Mouse (Mus musculus): ENCODE measurements around the gene Bsdc1. TPM values are rescaled to one million over a fixed set of nuclear protein-coding genes. Genes with fewer than 3 reads are reported as not detected.
A peak's percentile ranks its signal among the peaks of the same experiment; 100 is the strongest.

The Bsdc1 gene
- polyA plus RNA-seq, 1 experiment from 2014 or later, result 25.6 TPM

DNA sequence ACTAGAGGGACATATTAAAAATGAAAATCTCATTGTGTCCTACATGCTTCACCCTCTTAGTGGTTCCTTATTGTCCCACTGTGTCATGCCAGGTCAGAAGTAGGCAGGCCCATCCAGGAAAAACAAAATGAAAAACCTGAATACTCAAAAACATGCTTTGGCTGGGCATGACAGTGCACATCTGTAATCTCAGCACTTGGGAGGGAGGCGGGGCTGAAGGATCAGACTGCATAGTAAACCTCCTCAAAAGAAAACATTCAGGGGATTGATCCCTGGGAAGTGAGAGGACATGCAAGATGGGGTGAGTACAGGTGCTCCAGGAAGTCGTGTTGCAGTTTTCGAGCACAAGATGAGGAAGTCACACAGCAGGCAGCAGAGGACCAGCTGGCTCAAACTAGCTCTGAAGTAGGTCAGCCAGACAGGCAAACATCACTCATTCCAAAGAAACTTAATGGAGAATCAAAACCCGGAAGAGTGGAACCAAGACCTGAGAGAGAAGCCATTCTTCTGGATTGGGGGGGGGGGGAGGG, 3.0 kb downstream of the Bsdc1 start:
- ATAC-seq (replicated peaks; ENCODE audit: low FRiP score, low read depth) (no peak), DNase-seq (ENCODE audit: low spot score) (no peak)
- H3K9me3 ChIP-seq (replicated peaks; ENCODE audit: low read length), result no peaks in the 10 kb centered on the region
- H3K4me3 ChIP-seq (replicated peaks; ENCODE audit: low read depth, low read length), result no peak overlapping the region
- 78% methylated on average over 4 of the region's 4 CpGs for WGBS
- H3K9ac ChIP-seq (ENCODE audit: low read depth, low read length), result no peak overlapping the region
- no peak overlapping the region for H3K27ac ChIP-seq
- H3K4me2 ChIP-seq (ENCODE audit: low read length), result no peak overlapping the region
- H3K27me3 ChIP-seq (ENCODE audit: insufficient read depth, low read length), result no peaks in the 10 kb centered on the region
- TF ChIP-seq CTCF (IDR thresholded peaks at IDR 0.05; ENCODE audit: low read depth), result no peak
- peaks cover 5% of the 10 kb centered on the region for H3K4me1 ChIP-seq (replicated peaks; ENCODE audit: insufficient read depth, low read length)
- peaks cover 40% of the 10 kb centered on the region for H3K36me3 ChIP-seq (ENCODE audit: insufficient read depth, low read length)

DNA sequence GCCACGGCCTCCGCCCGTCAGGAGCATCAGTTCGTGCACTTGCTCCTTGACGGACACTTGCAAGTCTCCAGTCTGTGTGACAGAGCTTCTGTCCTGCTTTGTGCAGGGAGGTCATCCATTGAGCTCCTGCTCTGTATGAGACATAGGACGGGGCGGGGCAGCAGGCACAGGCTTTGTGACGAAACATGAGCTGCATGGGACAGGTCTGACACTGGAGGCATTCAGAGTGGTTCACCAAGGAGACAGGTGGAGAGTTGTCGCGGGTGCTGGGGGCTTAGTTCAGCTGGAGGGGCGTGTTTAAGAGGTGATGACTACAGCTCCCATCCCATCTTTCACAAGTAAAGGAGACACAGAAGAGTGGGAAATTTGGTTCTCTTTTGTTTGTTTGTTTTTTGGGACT, 14.7 kb downstream of the Bsdc1 start:
- Histone ChIP-seq H3K9ac (ENCODE audit: low read depth, low read length) (no peak overlapping the region), H3K27me3 (ENCODE audit: insufficient read depth, low read length) (no peaks in the 10 kb centered on the region), H3K27ac (no peak overlapping the region), H3K4me3 (replicated peaks; ENCODE audit: low read depth, low read length) (no peak overlapping the region), H3K4me1 (replicated peaks; ENCODE audit: insufficient read depth, low read length) (no peaks in the 10 kb centered on the region), H3K4me2 (ENCODE audit: low read length) (no peak overlapping the region), H3K9me3 (replicated peaks; ENCODE audit: low read length) (no peaks in the 10 kb centered on the region), H3K36me3 (ENCODE audit: insufficient read depth, low read length) (peaks cover 51% of the 10 kb centered on the region)
- DNase-seq (ENCODE audit: low spot score) (no peak), ATAC-seq (replicated peaks; ENCODE audit: low FRiP score, low read depth) (no peak)
- 93% methylated on average over 11 of the region's 11 CpGs for WGBS
- no peak for TF ChIP-seq CTCF (IDR thresholded peaks at IDR 0.05; ENCODE audit: low read depth)

- no peak overlapping the region for H3K4me2 ChIP-seq (ENCODE audit: low read length)
- no peaks in the 10 kb centered on the region for H3K4me1 ChIP-seq (replicated peaks; ENCODE audit: insufficient read depth, low read length)
- peaks cover 37% of the 10 kb centered on the region for H3K36me3 ChIP-seq (ENCODE audit: insufficient read depth, low read length)
- no peak for TF ChIP-seq CTCF (IDR thresholded peaks at IDR 0.05; ENCODE audit: low read depth)
- 88% methylated on average over 3 of the region's 3 CpGs for WGBS
- DNase-seq (ENCODE audit: low spot score), result no peak
- H3K4me3 ChIP-seq (replicated peaks; ENCODE audit: low read depth, low read length), result no peak overlapping the region
- H3K27me3 ChIP-seq (ENCODE audit: insufficient read depth, low read length), result no peaks in the 10 kb centered on the region
- H3K9ac ChIP-seq (ENCODE audit: low read depth, low read length), result no peak overlapping the region
- no peak for ATAC-seq (replicated peaks; ENCODE audit: low FRiP score, low read depth)
- H3K9me3 ChIP-seq (replicated peaks; ENCODE audit: low read length), result no peaks in the 10 kb centered on the region
- no peak overlapping the region for H3K27ac ChIP-seq
Observed at GRCm38 (mm10) chr4:129479863-129480262, 18.5 kb downstream of the Bsdc1 start.

DNA sequence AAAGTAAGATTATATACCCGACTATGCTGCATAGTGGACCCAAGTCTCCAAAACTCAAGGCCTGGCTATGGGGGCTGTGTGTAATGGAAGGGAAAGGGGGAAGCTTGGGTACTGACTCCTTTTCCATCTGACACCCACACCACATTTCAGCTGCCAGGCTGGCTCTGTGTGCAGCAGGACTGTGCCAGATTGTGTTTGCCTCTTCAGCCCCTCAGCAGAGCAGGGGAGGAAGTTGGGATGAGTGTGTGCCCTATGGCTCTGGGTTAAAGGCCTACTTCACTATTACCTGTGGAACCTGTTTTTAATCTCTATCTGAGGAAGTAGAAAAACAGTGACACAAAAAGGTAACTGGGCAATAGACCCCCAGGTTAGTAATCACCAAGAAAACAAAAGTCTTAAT, 19.7 kb downstream of the Bsdc1 start:
- Histone ChIP-seq H3K9ac (ENCODE audit: low read depth, low read length) (no peak overlapping the region), H3K27me3 (ENCODE audit: insufficient read depth, low read length) (no peaks in the 10 kb centered on the region), H3K4me3 (replicated peaks; ENCODE audit: low read depth, low read length) (no peak overlapping the region), H3K4me2 (ENCODE audit: low read length) (no peak overlapping the region), H3K4me1 (replicated peaks; ENCODE audit: insufficient read depth, low read length) (no peaks in the 10 kb centered on the region), H3K27ac (no peak overlapping the region), H3K36me3 (ENCODE audit: insufficient read depth, low read length) (peaks cover 41% of the 10 kb centered on the region), H3K9me3 (replicated peaks; ENCODE audit: low read length) (no peaks in the 10 kb centered on the region)
- no peak for ATAC-seq (replicated peaks; ENCODE audit: low FRiP score, low read depth)
- 87% methylated on average over 1 of the region's 1 CpGs for WGBS
- no peak for DNase-seq (ENCODE audit: low spot score)
- TF ChIP-seq CTCF (IDR thresholded peaks at IDR 0.05; ENCODE audit: low read depth), result no peak

DNA sequence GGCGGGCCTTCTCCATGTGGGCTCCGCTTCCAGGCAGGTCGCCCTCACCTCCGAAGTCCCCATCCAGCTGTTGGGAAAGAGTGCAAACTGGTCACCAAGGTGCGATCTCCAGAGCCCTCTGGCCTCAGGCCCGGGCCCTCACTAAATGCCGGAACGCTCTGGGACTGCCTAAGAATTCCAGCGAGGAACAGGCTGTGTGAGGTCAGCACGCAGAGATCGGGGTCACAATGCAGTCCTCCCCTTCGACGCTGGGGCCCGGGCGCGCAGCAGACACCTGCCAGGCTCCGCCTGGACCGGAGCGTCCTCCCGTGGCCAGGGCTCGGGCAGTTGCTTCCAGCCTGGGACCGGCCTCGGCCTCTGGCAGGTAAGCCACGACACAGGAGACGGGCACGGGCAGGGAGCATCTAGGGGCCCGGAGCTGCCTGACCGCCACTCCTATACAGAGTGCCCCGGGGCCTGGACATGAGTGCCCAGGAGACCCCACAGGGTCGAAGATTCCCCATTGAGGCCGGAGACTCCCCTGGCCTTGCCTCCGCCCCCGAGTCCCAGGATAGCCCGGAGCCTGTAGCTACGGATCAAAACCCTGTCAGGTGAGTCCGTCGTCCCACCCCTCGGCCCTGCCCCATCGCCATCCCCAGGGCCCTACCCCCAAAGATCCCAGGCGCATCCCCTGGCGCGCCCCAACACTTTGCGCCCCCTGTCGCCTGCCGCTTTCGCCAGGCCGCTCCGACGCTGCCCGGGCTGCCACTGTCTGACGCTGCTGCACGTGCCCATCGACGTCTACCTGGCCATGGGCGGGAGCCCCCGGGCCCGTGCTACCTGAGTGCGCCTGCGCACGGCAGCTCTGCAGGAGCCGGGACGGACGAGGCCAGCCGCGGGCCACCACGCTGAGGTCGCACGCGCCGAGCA, 29.8 kb downstream of the Bsdc1 start, which contains the start of the genes Tssk3 and Fam229a:
Gene Tssk3 (minus strand): TSS at position 51 of the 909 bp plus-strand sequence.
Gene Fam229a (plus strand): TSS at position 219 of the 909 bp plus-strand sequence.
- no peaks in the 10 kb centered on the region for H3K27me3 ChIP-seq (ENCODE audit: insufficient read depth, low read length)
- H3K27ac ChIP-seq, result no peak within 1 kb of the TSS
- WGBS, result 4% methylated on average over 70 of the region's 70 CpGs
- peaks cover 25% of the 10 kb centered on the region for H3K36me3 ChIP-seq (ENCODE audit: insufficient read depth, low read length)
- peak within 1 kb of the TSS; percentile 58 for H3K4me2 ChIP-seq (ENCODE audit: low read length)
- H3K9ac ChIP-seq (ENCODE audit: low read depth, low read length), result peak within 1 kb of the TSS; percentile 15
- H3K4me3 ChIP-seq (replicated peaks; ENCODE audit: low read depth, low read length), result peak within 1 kb of the TSS; percentile 20
- TF ChIP-seq CTCF (IDR thresholded peaks at IDR 0.05; ENCODE audit: low read depth), result peak; percentile 42; the same call in 1 of the 2 replicates
- DNase-seq (ENCODE audit: low spot score), result peak; percentile 53
- H3K9me3 ChIP-seq (replicated peaks; ENCODE audit: low read length), result no peaks in the 10 kb centered on the region
- H3K4me1 ChIP-seq (replicated peaks; ENCODE audit: insufficient read depth, low read length), result peaks cover 10% of the 10 kb centered on the region; the same call in 1 of the 2 replicates
- peak; percentile 79 for ATAC-seq (replicated peaks; ENCODE audit: low FRiP score, low read depth)

GRCm38 (mm10) chr4:129494681-129495080, 33.3 kb downstream of the Bsdc1 start:
- Histone ChIP-seq H3K4me1 (replicated peaks; ENCODE audit: insufficient read depth, low read length) (peaks cover 15% of the 10 kb centered on the region), H3K27ac (no peak overlapping the region), H3K9ac (ENCODE audit: low read depth, low read length) (no peak overlapping the region), H3K4me2 (ENCODE audit: low read length) (no peak overlapping the region), H3K27me3 (ENCODE audit: insufficient read depth, low read length) (no peaks in the 10 kb centered on the region), H3K9me3 (replicated peaks; ENCODE audit: low read length) (no peaks in the 10 kb centered on the region), H3K36me3 (ENCODE audit: insufficient read depth, low read length) (no peaks in the 10 kb centered on the region), H3K4me3 (replicated peaks; ENCODE audit: low read depth, low read length) (no peak overlapping the region)
- 72% methylated on average over 6 of the region's 7 CpGs for WGBS
- ATAC-seq (replicated peaks; ENCODE audit: low FRiP score, low read depth), result no peak
- DNase-seq (ENCODE audit: low spot score), result no peak
- peak; percentile 47 for TF ChIP-seq CTCF (IDR thresholded peaks at IDR 0.05; ENCODE audit: low read depth)

Data from kidney, postnatal 0 days (tissue).